Mouse (Mus musculus) mouse trophoblast stem cell (cell line): Measurements from ENCODE around the gene Cyp2j12.
"Not testable (repeated sequence)": the region's sequence is repeated elsewhere in the genome, so short reads cannot be mapped to it uniquely, and the experiment has no call there.

Source experiments
- in situ Hi-C, 2 experiments: fragments of 300-500 bp; cut with MseI, MboI; formaldehyde crosslinking; loops; 2 replicates in 1 of 2; 3 replicates in 1 of 2; pipeline ENCODE4 v1.15.1; 2025

The Cyp2j12 gene

DNA sequence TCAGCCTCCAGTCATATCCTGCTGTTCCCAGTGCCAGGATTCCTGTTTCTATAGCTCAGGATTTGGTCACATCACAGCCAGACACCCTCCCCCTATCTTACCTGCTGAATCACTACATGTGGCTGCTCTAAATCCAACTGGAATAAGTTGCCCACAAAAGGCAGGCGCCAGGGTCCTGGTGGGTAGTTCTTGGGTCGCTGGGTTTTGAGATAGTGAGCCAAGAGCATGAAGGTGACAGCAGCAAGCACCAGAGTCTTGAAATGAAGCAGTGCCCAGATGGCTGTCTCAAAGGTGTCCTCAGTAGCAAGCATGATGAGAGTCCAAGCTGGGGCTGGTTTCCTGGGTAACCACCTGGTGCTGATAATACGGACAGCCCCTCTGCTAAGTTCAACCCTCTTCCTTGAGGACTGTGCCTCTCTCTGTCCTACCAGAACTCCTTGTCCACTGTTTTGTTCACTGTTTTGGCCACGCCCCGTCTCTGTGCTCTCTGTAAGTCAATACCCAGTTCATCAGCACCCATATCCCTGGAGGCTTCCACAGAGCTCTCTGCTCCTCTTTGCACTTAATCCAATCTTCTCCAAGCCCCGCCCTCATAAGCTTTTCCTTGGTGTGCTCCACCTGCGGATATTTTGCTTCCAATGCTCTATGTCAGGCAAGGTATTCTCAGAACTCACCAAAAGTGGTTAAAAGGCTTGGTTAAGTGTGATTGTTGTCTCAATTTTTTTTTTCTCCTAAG lies at the start of gene Cyp2j12:
Gene Cyp2j12, minus strand, starts transcription at position 421 of the 736 bp plus-strand sequence.
- in situ Hi-C loops, result no loop called here

DNA sequence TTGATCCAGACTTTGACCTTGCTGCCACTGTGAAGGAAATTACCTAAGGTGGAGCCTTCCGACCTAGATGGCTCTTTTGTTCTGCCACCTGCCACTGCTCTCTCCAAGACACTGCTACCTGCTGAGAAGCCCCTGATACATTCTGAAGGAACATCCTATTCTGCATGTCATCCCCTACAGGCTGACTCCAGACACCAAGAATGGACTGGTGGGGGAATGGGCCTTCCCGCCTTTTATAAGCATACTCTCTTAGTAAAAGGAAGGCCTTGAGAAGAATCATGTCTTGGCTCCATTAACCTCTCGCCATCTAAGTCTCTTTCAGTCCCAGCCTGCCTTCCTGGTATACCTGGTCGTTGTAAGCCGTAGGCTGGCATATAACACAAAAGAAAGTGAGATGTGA lies 48.4 kb upstream of the Cyp2j12 start:
- in situ Hi-C loops, result not testable (repeated sequence)

- in situ Hi-C loops, result not testable (repeated sequence)
Observed at GRCm38 (mm10) chr4:96188671-96189070, 47.7 kb upstream of the Cyp2j12 start.

GRCm38 (mm10) chr4:96188146-96188545 lies 47.2 kb upstream of the Cyp2j12 start:
- in situ Hi-C loops, result not testable (repeated sequence)

DNA sequence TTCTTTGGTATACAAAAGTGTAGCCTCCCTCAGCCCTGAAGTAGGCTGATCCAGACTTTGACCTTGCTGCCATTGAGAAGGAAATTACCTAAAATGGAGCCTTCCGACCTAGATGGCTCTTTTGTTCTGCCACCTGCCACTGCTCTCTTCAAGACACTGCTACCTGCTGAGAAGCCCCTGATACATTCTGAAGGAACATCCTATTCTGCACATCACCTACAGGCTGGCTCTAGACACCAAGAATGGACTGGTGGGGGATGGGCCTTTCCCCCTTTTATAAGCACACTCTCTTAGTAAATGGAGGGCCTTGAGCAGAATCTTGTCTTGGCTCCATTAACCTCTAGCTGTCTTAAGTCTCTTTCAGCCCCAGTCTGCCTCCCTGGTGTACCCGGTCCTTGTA lies 43.8 kb upstream of the Cyp2j12 start:
- in situ Hi-C loops, result not testable (repeated sequence)

DNA sequence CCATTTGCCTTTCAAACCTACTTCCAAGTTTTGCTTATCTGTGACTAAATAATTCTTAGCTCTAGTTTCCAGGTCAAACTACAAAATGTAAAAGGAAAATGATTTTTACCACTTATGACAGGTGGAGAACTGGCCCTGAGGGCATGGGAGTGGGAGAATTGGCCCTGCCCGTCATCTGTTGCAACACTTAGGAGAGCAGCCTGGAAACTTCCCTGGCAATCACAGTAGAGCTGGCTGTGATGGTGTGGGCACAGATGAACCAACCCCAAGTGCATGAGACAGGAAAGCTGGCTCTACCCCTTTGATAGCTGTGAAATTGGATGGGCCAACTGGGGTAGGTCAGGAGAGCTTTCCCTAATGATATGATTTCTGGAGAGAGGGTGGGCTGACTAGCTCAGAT lies 21.9 kb upstream of the Cyp2j12 start:
- in situ Hi-C loops, result no loop called here

GRCm38 (mm10) chr4:96161575-96161974 lies 20.6 kb upstream of the Cyp2j12 start:
- in situ Hi-C loops, result no loop called here

DNA sequence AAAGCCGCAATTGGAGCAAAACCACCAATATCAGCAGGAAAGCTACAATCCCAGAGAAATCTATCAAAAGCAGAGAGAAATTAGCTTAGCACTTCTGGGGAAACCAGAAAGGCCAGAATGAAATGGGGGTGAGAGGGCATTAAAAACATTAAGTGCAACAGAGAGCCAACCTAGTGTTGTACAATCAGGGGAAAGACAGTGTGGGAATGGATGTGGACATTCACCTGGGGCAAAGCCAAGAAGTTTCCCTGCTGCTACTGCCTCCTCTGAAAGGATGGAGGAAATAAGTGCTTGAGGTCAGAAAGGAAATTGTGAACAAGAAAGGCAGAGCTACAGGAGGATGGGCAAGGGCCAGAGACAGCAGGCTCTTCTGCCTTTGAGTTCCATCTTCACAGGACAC lies 1.7 kb downstream of the Cyp2j12 start:
- in situ Hi-C loops, result no loop called here

DNA sequence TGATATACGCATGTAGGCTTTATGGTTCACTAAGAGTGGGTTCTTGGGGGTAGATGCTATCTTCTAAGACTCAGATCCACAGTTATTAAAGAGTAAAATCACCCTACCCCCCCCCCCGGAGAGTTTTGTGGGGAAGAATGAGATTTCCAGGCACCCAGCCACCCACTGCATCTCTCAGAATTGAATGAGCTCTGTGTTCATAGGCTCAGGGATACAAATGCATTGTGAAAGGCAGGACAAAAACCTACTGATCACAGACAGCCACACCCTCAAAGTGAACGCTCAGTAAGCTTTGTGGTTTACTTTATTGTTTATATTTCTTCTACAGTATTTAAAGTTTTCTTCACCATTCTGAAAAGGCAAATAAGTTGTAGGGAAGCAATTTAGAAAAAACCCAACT lies 6.7 kb downstream of the Cyp2j12 start:
- in situ Hi-C loops, result no loop called here

GRCm38 (mm10) chr4:96096841-96097240 lies 44.1 kb downstream of the Cyp2j12 start:
- in situ Hi-C loops, result no loop called here

DNA sequence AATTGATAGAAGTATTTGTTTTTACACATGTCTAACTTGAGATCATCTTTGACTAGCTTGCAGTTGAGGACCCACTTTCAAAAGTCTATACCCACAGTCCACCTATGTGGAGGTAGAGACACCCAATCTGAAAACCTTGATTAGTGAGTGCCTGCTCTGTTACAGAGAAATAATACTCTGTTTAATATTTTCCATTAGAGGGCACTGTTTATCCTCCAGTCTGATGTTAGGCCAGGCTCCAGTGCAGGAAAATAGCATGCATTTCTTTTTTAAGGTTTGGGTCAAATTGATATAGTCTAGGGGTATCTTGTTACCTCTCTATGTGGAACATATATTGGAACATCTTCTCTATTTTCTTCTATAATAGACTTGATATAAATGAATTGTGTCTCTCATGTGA lies 49.1 kb downstream of the Cyp2j12 start:
- in situ Hi-C loops, result no loop called here

DNA sequence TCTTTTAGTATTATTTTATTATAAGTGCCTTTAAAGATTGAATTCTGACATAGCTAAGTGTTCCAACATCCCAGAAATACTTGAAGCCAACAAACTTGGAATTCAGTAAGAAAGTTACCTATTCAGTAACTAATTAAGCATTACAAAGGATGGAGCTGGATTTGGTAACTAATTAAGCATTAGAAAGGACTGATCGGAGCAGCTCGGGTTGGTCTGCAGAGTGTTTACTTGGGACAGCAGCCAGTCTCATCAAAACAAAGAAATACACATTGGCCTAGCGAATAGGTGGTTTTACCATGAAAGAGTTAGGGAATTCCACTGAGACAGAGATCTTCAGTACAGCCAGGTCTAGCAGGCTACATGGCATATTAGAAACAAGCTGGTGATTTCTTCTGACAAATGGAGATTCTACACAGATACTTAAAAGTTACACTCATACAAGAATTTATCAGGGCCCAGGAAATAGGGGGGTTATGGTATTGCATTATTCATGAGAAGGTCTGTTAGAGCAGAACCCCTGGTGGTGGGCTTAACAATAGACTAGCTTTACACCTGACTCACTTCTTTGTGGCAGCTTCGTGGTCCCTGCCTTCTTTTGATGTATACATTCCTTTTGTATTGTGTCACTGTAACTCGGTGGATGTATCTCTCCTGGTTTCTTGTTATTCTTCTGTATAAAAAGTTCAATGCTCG lies 51.5 kb downstream of the Cyp2j12 start:
- in situ Hi-C loops, result not testable (repeated sequence)

DNA sequence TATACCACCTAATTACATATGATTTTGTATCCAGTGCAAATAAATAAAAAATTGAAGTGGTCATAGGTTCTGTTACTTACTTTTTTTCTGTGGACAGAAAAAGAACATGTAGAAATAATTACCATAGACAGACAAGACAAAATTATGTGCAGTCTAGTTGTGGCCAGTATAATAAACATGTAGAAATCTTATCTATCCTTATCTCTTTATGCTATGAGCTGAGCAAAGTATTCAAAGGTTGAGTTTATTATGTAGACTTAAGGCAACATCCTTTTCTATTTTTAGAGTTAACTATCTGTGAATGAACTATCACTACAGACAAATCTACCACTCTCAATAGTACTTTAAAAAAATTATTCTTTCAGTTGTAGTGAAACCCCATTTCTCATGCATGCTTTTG lies 62.6 kb downstream of the Cyp2j12 start:
- in situ Hi-C loops, result no loop called here

GRCm38 (mm10) chr4:96077261-96078125 lies 63.5 kb downstream of the Cyp2j12 start, which contains the start of gene Cyp2j13:
Gene Cyp2j13, minus strand, starts transcription at chr4:96077546.
- in situ Hi-C loops, result no loop called here

- in situ Hi-C loops, result no loop called here
Observed at GRCm38 (mm10) chr4:96062045-96062444, 78.9 kb downstream of the Cyp2j12 start.

DNA sequence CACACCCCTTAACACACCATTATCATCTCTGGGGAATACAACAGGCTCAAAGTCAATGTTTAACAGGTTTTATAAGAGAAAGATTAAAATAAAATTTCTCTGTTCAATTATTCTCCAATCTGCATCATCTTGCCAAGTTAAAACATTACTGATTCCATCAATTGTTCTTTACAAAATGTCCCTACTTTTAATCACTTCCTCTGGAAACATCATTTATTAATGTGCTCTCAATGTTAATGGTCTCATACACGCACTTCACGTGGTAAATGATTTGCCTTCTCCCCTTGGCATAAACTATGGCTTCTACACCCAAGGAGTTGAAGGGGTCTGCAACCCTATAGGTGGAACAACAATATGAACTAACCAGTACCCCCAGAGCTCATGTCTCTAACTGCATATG lies 80.8 kb downstream of the Cyp2j12 start:
- in situ Hi-C loops, result no loop called here
